Mouse (Mus musculus) stomach, embryonic 15.5 days (tissue): ENCODE data around the gene Zfp976. TPM values are rescaled to one million over a fixed set of nuclear protein-coding genes. Genes with fewer than 3 reads are reported as not detected.

Experiments used
- microRNA-seq: library from miRNA; unstranded; fragments of <30 nt; microRNA quantifications from one replicate; pipeline ENCODE4, GENCODE M21; 2016
- polyA plus RNA-seq: library from polyadenylated mRNA; unstranded; fragments of >200 nt; fragmentation: Nextera tagmentation; extraction: Ambion mirVana; gene quantifications from 2 replicates; pipeline ENCODE4 v1.2.1, GENCODE M21; 2015

The Zfp976 gene
- polyA plus RNA-seq, 1 experiment from 2014 or later, result 3.6 TPM

Small RNAs within 50 kb of the gene (microRNA-seq; reads per million reads assigned to microRNA genes)
- gene Gm24938, result not detected

Other genes with a start within 250 kb of the Zfp976 start
- not detected in 2 replicates for gene 4933421I07Rik, start 194.5 kb downstream of the Zfp976 start, polyA plus RNA-seq
- gene Zfp141, start 136.8 kb downstream of the Zfp976 start, polyA plus RNA-seq, result 7.9 and 9.4 TPM in 2 replicates
- not detected in 2 replicates for gene Gm21028, start 64.0 kb downstream of the Zfp976 start, polyA plus RNA-seq
- gene Zfp977, start 50.0 kb downstream of the Zfp976 start, polyA plus RNA-seq, result 1.5 and 1.8 TPM in 2 replicates
- 6.8 and 7.1 TPM in 2 replicates for gene Zfp975, start 50.2 kb upstream of the Zfp976 start, polyA plus RNA-seq
- not detected in 2 replicates for gene Gm17067, start 84.4 kb upstream of the Zfp976 start, polyA plus RNA-seq
- not detected in 2 replicates for gene Vmn2r62, start 150.9 kb upstream of the Zfp976 start, polyA plus RNA-seq
- not detected in 2 replicates for gene Gm2381, start 224.6 kb upstream of the Zfp976 start, polyA plus RNA-seq